Comparison of ENCODE assay signal across 11 mouse cellular contexts in the genomic region with DNA sequence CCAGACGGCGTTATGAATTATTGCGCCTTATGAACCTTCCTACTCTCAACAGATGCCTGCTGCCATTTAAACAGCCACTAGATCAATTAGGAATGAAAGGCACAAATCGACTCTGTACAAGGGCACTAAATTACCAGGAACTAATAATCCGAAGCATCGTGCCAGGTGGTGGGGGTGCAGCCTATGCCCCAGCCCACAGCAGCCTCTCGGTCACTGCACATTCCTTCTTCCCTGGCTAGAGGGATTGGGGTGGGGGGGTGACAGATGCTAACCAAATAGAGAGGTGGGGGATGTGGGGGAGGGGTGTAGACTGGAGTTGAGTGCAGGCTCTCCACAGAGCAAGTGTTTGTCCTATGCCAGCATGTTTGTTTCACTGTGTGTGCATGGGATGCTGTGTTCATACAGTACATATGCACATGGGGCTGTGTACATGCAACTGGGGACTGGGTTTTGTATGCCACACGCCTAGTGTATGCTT.
DNase-seq lines count a peak whose midpoint lies in the region; ATAC-seq and TF ChIP-seq lines count a peak whose summit lies in the region.
"Had no signal": no experiment of that assay in that cellular context is flagged by ENCODE, and none has a peak within 500 bp of the region (broad histone marks: within the 10 kb centered on the region; RNA-seq: fewer than 3 reads in every experiment).

No protein-coding gene starts in this region.

- 70% methylated on average over 8 of the region's 8 CpGs for WGBS in embryonic facial prominence, embryonic 10.5 days
- WGBS in hindbrain, embryonic 12.5 days: 46% methylated on average over 8 of the region's 8 CpGs
- WGBS in midbrain, embryonic 11.5 days: 70% methylated on average over 8 of the region's 8 CpGs
- 69% methylated on average over 8 of the region's 8 CpGs for WGBS in liver, postnatal 0 days (ENCODE audit: insufficient replicate concordance)

- TF ChIP-seq EP300 in liver, postnatal 0 days (IDR thresholded peaks at IDR 0.05; ENCODE audit: low read depth): no peak

- ATAC-seq in hindbrain, embryonic 12.5 days (ENCODE audit: low FRiP score): peak; percentile 46
- ATAC-seq in midbrain, embryonic 11.5 days (ENCODE audit: low FRiP score): peak; percentile 43; the same call in 1 of the 2 replicates
- ATAC-seq in activated CD4-positive, CD25-positive, alpha-beta regulatory T cell, adult 4 months: no peak
- ATAC-seq in liver, postnatal 0 days: no peak

- peaks cover 4% of the 10 kb centered on the region; the same call in 1 of the 2 replicates for H3K36me3 ChIP-seq in embryonic facial prominence, embryonic 10.5 days (replicated peaks)
- H3K36me3 ChIP-seq in hindbrain, embryonic 12.5 days: no peaks in the 10 kb centered on the region
- no peaks in the 10 kb centered on the region for H3K36me3 ChIP-seq in midbrain, embryonic 11.5 days (ENCODE audit: control insufficient read depth, insufficient read depth, low read length)
- no peaks in the 10 kb centered on the region for H3K36me3 ChIP-seq in liver, postnatal 0 days (replicated peaks; ENCODE audit: insufficient read depth, low read length)
- H3K36me3 ChIP-seq: embryonic facial prominence, embryonic 12.5 days; kidney, embryonic 15.5 days had no signal

- no peak overlapping the region for H3K4me3 ChIP-seq in cortical plate, adult 2 months (ENCODE audit: insufficient read depth, low read length)
- H3K4me3 ChIP-seq in embryonic facial prominence, embryonic 10.5 days: no peak overlapping the region
- H3K4me3 ChIP-seq in hindbrain, embryonic 12.5 days: no peak overlapping the region
- H3K4me3 ChIP-seq in midbrain, embryonic 11.5 days (ENCODE audit: low read depth, low read length): no peak overlapping the region
- H3K4me3 ChIP-seq in liver, postnatal 0 days (ENCODE audit: low read depth, low read length): no peak overlapping the region
- H3K4me3 ChIP-seq: embryonic facial prominence, embryonic 12.5 days; kidney, embryonic 15.5 days had no signal

- no peaks in the 10 kb centered on the region for H3K27me3 ChIP-seq in embryonic facial prominence, embryonic 10.5 days (replicated peaks; ENCODE audit: low read depth, poor library complexity, severe bottlenecking)
- no peaks in the 10 kb centered on the region for H3K27me3 ChIP-seq in hindbrain, embryonic 12.5 days
- no peaks in the 10 kb centered on the region for H3K27me3 ChIP-seq in midbrain, embryonic 11.5 days (ENCODE audit: control insufficient read depth, insufficient read depth, low read length)
- H3K27me3 ChIP-seq in liver, postnatal 0 days (ENCODE audit: insufficient read depth, low read length): no peaks in the 10 kb centered on the region
- H3K27me3 ChIP-seq: embryonic facial prominence, embryonic 12.5 days; kidney, embryonic 15.5 days had no signal

- H3K4me1 ChIP-seq in cortical plate, adult 2 months (ENCODE audit: control insufficient read depth, insufficient read depth, low read length): peaks cover 12% of the 10 kb centered on the region
- H3K4me1 ChIP-seq in embryonic facial prominence, embryonic 10.5 days: peaks cover 57% of the 10 kb centered on the region
- peaks cover 44% of the 10 kb centered on the region for H3K4me1 ChIP-seq in hindbrain, embryonic 12.5 days
- H3K4me1 ChIP-seq in midbrain, embryonic 11.5 days (ENCODE audit: control insufficient read depth, insufficient read depth, low read length): peaks cover 27% of the 10 kb centered on the region
- H3K4me1 ChIP-seq in liver, postnatal 0 days (ENCODE audit: insufficient read depth): no peaks in the 10 kb centered on the region

- no peak for TF ChIP-seq POLR2A in cortical plate, adult 2 months (IDR thresholded peaks at IDR 0.05; ENCODE audit: extremely low read depth, insufficient read depth, low read length)

- no peak for TF ChIP-seq CTCF in cortical plate, adult 2 months (IDR thresholded peaks at IDR 0.05; ENCODE audit: extremely low read depth, insufficient read depth, low read length)
- TF ChIP-seq CTCF in liver, postnatal 0 days (IDR thresholded peaks at IDR 0.05; ENCODE audit: low read depth): no peak

- H3K4me2 ChIP-seq in hindbrain, embryonic 12.5 days (replicated peaks): no peak overlapping the region
- no peak overlapping the region for H3K4me2 ChIP-seq in midbrain, embryonic 11.5 days
- no peak overlapping the region for H3K4me2 ChIP-seq in liver, postnatal 0 days (ENCODE audit: low read depth, low read length)
- H3K4me2 ChIP-seq: embryonic facial prominence, embryonic 12.5 days; kidney, embryonic 15.5 days had no signal

- no peaks in the 10 kb centered on the region for H3K9me3 ChIP-seq in embryonic facial prominence, embryonic 10.5 days
- no peaks in the 10 kb centered on the region for H3K9me3 ChIP-seq in hindbrain, embryonic 12.5 days (replicated peaks)
- H3K9me3 ChIP-seq in midbrain, embryonic 11.5 days (ENCODE audit: control insufficient read depth, low read length): no peaks in the 10 kb centered on the region
- no peaks in the 10 kb centered on the region for H3K9me3 ChIP-seq in liver, postnatal 0 days (ENCODE audit: low read length)
- H3K9me3 ChIP-seq: embryonic facial prominence, embryonic 12.5 days; kidney, embryonic 15.5 days had no signal

- H3K27ac ChIP-seq in cortical plate, adult 2 months (ENCODE audit: insufficient read depth, low read length): 0 out of 2 replicates have a peak overlapping the region, but pooled peaks have one; percentile 27
- H3K27ac ChIP-seq in embryonic facial prominence, embryonic 10.5 days (replicated peaks): no peak overlapping the region; the same call in 1 of the 2 replicates
- peak overlapping the region; percentile 45 for H3K27ac ChIP-seq in hindbrain, embryonic 12.5 days
- no peak overlapping the region for H3K27ac ChIP-seq in midbrain, embryonic 11.5 days (ENCODE audit: low read depth, low read length)
- no peak overlapping the region for H3K27ac ChIP-seq in liver, postnatal 0 days (ENCODE audit: low read depth)
- H3K27ac ChIP-seq: embryonic facial prominence, embryonic 12.5 days; kidney, embryonic 15.5 days had no signal

- peak; percentile 28 for DNase-seq in embryonic facial prominence, embryonic 10.5 days (ENCODE audit: low spot score)
- DNase-seq in midbrain, embryonic 11.5 days (ENCODE audit: low spot score, missing footprints): no peak
- DNase-seq in liver, postnatal 0 days: no peak
- DNase-seq in spleen, postnatal 14 days (ENCODE audit: low spot score in 2 of 2): no peak
- DNase-seq in ovary, postnatal 14 days (ENCODE audit: low spot score): no peak
- DNase-seq: lung, postnatal 4 days had no signal

- H3K9ac ChIP-seq in hindbrain, embryonic 12.5 days: no peak overlapping the region
- no peak overlapping the region for H3K9ac ChIP-seq in midbrain, embryonic 11.5 days (ENCODE audit: low read length)
- no peak overlapping the region for H3K9ac ChIP-seq in liver, postnatal 0 days (replicated peaks)
- H3K9ac ChIP-seq: embryonic facial prominence, embryonic 12.5 days; kidney, embryonic 15.5 days had no signal

Comparison
In these comparisons a context has a peak if more than half of its experiments do, and no peak if none do; other contexts are left out.
1. H3K27ac ChIP-seq: peak in cortical plate, adult 2 months (single experiment) and hindbrain, embryonic 12.5 days (single experiment); none in embryonic facial prominence, embryonic 10.5 days (single experiment), midbrain, embryonic 11.5 days (single experiment) and liver, postnatal 0 days (single experiment).
2. ATAC-seq: peak in hindbrain, embryonic 12.5 days (single experiment) and midbrain, embryonic 11.5 days (single experiment); none in activated CD4-positive, CD25-positive, alpha-beta regulatory T cell, adult 4 months (single experiment) and liver, postnatal 0 days (single experiment).